Mouse (Mus musculus) right cerebral cortex, postnatal 10 days (tissue): ENCODE measurements around the gene Kdelc1.
A peak's percentile ranks its signal among the peaks of the same experiment; 100 is the strongest.

Experiments used
- DNase-seq, 2 experiments: peaks; one replicate each; pipeline ENCODE4 v3.0.0; 2021; ENCODE audit warnings: low spot score in 2 of 2

Kdelc1 gene

DNA sequence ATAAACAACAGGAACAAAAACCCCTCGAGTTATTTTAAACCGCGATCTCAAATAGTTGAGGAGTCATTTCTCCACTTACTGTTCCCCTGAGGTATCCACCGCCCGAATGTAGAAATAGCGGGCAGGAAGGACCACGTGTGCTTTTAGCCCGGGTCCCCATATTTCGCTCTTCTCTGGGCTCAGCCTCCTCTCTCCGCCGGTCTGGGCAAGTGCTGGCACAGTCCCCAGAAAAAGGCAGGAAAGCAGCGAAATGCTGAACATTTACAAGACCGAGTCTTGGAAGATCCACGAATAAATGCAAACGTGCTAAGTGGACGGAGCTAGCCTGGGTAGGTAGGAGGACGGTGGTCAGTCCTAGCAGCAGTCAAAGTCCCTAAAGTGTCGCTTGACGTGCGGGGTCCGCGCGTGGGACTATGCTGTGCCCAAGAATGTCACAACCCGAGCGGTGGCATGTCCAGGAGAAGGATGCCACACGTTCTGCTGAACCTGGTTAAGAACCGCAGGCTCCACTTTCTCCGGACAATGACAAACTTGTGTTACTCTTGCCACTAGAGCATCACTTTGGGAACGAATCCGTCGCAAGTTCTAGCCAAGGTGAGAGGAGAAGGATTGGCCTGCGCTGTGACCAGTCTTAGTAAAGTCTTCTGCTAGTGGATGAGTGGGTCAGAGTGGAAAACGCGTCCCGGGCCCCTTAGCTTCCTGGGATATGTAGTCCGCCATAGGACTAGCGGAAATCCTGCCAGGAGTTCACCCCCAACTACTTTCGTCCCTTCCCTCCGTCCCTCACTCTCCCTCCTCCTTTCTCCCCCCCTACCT is at the start of gene Kdelc1, which contains the start of gene Bivm:
TSS of gene Kdelc1 (minus strand) at position 570 of the 816 bp plus-strand sequence.
TSS of gene Bivm (plus strand) at position 719 of the 816 bp plus-strand sequence.
- DNase-seq, result peak; percentile 96 to 98

DNA sequence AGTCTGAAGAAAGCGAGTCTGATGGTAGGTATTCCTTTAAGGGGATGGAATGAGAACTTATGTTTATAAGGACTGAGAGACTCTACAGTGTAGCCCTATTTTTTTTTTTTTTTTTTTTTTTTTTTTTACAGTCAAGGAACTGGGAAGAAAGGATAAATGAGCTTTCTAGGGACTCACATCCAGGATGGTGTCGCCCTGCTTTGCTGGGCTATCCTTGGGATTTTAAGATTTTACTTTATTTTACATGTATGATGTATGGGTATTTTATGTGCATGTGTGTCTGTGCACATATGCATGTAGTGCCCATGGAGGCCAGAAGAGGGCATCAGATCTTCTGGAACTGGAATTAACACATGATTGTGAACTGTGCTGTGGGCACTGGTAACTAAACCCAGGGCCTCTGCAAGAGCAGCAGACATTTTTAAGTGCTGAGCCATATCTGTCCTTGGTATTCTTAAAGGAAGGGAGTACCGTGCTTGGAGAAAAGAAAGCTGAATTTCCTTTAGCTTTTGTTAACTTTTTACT is 49.3 kb upstream of the Kdelc1 start:
- DNase-seq, result no peak

DNA sequence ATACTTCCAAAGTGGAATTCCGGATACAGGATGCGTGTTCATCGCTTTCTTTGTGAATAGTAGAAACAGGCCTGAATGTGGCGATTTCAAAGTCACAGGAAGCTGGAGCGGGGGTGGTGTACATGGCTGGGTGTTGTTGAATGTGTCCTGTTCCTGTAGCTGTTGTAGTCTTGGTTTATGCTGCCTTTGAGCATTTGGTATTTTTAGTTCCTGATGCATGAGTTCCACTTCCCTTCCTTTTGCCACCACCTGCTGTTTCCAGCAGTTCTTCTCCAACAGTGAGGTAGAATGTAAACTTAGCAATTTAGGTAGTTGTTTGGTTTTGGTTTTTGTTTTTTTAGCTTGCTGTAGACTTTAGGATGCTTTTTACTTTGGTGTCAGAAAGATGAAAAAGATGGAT is 43.8 kb upstream of the Kdelc1 start:
- DNase-seq, result no peak

DNA sequence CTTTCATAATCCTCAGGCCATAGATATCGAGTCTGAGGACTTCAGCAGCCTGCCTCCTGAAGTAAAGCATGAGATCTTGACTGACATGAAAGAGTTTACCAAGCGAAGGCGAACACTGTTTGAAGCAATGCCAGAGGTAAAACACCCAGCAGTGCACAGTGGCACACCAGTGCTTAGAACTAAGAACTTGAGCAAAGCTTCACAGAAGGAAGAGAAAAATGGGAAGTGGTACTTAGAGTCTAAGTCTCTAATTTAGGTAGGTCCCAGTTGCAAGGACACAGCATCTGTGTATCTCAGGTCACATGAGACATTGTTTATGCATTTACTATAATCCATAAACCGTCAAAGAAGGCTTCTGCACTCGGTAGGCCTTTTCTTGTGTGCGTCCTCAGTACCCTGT is 43.2 kb upstream of the Kdelc1 start:
- no peak for DNase-seq

DNA sequence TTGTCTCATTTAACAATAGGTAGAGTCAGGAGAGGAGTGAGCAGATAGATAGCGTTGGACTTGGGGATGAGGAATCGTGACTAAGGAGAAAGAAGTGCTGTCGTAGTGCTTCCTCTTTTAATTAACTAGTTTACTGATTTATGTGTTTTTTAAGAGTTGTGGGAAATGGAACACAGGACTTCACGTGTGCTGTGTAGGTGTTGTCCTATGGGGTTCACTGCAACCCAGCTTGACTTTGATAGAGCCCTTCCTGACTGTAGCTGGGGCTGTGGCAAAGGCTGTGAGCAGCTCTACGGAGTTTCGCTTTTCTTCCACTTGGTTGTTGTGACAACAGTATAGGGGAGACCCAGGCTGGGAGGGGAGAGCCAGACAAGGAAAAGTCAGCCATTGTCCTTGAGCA is 39.7 kb upstream of the Kdelc1 start:
- DNase-seq, result no peak

DNA sequence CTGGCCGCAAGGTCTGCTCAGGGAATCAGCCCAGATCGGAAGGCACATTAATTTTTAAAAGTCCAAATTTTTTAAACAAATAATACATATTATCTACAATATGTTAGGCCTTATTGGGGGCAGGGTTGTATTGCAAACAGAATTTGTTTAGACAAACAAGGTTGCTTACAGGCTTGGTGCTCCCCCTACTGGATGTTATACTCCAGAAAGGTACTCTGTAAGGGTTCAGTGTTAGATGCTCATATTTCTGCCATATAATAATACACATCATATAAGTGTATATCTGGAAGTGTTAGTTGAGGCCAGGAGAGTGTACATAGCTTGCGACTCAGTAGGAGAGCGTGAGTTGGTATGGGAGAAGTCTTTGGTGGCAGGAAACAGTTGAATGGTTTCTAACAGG is 36.7 kb upstream of the Kdelc1 start:
- no peak for DNase-seq

DNA sequence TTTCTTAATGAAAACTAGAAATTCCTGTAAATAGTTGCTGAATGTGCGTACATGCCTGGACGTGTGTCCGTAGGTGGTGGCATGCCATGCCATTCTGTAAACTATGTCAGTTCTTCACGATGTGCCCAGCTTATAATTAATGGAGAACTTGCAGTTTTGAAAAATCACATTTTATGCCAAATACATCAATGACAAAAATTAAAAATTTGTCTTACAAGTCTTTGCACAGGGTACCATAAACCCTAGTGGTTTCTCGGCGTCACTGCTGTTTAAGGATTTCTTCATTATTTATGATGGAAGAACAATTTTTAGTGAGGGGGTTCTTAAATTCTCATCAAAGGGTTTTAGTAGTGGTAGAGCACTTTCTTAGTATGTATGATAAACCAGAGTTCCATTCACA is 30.1 kb upstream of the Kdelc1 start:
- DNase-seq, result no peak

DNA sequence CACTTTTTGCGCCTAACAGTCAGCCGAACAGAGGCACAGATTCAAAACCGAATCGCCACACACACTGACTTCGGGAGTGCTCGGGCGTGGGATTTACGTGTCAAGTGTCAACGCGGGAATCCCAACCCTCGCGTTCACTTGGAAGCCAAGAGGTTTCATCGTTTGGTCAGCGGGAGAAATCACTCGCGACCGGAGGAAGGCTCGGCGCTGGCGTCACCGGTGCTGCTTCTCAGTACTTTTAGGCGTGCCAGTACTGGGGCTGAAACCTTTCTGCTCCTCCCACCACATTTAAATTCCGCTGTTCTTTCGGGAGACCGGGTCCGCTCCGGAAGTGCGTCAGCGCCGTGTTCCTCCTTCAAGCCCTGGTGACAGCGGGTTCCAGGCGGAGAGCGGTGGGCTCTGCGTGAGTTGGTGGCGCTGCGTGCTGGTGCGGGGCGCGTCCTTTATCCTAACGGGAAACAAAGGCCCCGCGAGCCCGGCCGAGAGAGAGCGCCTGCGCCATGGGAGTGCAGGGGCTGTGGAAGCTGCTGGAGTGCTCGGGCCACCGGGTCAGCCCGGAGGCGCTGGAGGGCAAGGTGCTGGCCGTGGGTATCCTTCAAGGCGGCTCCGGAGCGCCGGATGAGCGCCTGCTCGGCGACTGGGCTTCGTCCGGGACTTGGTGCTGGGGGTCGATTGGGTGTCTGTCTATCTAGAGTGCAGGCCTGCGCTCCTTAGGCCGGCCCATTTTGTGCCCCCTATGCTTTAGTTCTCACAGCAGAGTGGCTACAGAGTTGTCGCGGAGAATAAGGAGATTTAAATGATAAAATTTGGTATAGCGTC is 29.2 kb upstream of the Kdelc1 start, which contains the start of gene Ercc5:
TSS of gene Ercc5 (plus strand) at position 182 of the 819 bp plus-strand sequence.
- DNase-seq, result peak; percentile 93 to 94

DNA sequence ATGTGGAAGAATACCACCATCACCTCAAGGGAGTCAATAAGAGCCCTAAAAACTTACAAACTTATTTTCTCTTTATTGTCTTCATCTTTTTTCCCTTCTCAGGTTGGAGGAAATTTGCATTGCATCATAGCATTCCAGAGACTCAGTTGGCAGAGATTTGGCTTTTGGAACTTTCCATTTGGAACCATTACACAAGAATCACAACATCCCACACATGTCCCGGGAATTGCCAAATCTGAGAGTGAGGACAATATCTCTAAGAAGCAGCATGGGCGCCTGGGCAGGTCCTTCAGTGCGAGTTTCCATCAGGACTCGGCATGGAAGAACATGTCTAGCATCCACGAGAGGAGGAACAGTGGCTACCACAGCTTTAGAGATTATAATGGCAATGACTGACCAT is 24.1 kb upstream of the Kdelc1 start:
- no peak for DNase-seq

DNA sequence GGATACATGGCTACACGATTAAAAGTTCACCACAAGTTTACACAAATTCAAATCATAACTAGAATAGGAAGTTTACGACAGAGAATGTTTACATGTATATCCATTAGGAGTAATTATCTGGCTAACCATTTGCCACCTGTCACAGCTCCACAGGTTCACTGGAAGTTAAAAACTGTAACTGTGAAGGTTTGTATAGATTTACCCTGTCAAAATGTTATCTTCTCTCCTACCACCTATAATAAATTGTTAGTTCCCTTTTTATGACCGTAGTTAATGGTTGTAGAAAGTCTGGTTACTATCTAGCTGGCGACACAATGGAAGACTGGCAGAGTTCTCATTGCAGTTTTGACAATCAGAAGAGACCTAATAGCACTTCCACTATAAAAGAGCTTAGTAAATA is 21.6 kb upstream of the Kdelc1 start:
- no peak for DNase-seq

DNA sequence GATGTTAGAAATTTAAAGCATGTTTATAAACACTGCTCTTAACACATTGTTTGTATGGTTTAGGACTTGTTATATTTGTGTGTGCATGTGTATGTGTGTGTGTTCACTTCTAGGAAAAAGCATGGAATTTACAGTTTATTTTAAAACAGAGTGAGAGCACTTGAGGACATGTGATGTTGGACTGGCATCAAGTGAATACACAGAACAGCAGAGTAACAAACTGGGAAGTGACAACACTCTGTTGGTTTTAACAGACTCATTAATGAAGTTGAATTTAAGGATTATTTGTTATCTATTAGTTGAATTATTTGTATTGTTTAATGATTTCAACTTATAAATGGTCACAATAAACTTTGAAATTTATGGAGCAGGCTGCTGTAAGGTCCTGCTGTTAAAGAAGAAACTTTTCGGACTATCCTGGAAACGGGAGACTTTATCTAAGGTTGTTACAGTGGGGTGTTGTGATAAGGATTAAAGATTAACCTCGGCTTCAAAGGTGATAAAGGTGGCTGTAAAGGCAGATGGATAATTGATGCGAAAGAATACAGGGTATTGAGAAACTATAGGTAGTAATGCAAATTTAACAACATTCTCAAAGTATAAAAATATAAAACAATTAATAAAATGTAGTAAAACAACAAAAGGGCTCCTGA is 11.4 kb upstream of the Kdelc1 start:
- no peak for DNase-seq

DNA sequence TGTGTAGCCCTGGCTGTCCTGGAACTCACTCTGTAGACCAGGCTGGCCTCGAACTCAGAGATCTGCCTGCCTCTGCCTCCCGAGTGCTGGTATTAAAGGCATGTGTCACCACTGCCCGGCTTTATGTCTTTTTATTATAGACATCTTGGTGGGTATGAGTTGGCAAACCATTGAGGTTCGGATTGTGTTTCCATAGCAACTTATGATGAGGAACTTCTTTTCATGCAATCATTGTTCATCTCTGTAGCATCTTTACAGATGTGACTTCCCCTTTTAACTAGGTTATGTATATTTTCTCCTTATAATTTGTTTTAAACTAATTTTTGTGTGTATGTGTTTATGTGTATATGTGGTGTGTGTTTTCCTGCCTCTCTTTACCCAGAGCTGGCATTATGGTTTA is 7.0 kb upstream of the Kdelc1 start:
- no peak for DNase-seq

DNA sequence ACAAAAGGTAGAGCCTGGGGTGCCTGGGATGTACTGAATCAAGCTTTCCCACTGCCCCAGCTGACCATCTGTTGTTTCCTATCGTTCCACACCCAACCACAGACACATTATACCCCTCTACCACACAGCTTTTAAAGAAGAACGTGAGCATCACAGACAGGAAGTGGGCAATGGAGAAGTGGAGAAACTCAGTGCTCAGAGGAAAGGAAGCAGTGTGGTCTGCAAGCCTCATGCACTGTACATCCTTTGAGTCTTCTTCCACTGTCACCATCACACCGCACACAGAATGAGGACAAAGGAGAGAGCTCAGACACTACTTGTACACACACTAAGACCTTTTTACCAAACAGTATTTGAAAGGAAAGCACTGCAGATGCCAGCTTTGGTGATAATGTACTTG is 3.6 kb upstream of the Kdelc1 start:
- no peak for DNase-seq

DNA sequence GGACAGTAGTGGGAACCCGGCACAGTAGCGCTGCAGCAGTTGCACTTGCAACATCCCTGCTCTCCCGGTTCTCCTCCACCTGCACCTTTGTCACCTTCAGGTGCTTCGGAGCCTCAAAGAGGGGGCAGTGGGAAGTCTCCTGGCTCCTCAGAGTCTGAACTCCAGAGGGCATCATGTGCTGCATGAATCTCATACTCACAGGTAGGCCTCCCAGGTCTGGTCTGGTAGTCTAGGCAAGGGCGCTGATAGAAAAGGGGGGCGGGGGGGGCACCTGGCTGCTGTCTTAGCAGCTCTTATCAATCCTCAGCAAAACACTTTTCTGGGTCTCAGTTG is 1.4 kb upstream of the Kdelc1 start:
- no peak for DNase-seq

DNA sequence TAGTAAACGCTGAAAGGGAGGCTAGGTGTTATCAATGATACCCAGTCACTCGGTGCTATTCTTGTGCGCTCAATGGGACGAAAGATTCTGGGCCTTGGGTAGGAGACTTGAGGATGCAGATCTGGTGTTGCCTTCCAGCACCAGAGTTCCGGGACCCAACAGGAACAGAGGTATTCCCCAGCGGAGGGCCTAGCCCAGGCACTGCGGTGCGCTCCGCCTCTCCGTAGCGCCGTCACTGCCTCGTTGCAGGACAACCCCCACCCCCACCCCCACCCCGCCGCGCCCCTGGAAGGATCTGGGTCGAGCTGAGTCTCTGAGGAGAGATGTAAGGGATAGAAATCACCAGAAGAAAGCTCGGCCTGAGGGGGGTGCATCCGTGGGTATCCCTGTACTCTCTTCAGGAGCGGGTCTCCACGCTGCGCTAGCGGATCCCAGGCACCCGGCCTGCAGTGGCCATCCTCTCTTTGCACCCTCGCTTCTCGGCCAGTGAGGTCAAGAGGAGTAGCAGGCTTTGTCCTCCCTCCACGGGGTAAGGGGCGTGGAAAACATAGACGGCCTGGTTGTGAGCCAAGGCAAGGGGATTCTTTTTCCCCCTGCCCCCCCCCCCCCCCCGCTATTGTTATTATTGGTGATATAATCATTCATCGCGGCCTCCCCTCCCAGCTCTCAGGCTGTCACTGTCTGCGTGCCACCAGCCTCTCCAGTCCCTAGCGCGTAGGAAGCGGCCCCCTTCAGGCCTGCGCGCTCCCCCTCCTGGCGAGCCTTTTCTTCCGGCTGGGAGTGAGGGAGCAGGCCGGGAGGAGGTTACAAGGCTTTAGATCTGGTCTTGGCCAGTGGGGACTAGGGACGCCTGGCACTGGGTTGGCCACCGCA is 829 bp upstream of the Kdelc1 start:
- peak; percentile 88 to 90 for DNase-seq

DNA sequence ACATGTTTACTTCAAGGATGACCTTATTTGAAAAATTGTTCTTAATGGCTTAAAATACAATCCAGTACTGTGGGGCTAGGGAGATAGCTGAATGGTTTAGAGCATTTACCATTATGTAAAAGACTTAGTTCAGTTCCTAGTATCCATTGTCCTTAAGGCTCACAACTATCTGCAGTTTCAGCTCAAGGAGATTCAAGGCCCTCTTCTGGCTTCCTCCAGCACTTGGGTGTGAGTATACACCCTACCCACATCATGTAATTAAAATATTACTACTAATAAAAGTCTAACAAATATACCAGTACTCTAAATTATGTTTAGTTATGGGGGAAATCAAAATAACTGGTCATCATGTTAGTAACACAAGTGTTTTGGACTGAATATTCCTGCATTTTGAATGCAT is 1.0 kb downstream of the Kdelc1 start:
- no peak for DNase-seq

DNA sequence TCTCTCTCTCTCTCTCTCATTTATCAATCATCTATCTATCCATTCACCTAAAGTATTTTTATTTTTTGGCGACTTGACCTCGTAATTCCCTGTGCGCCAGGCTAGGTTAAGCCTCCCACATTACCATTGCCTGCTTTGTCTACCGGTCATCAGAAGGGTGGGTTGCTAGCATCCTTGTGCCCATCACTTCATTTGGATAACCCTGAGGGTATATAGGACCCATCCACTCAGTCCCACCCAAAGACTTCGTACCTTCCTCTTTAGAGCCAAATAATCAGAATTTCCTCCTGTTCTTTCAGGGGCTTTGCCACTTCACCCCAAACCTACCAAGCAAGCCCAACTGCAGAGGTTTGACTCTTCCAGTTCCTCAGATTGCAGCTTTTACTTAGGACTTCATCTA is 15.7 kb downstream of the Kdelc1 start:
- DNase-seq, result no peak

DNA sequence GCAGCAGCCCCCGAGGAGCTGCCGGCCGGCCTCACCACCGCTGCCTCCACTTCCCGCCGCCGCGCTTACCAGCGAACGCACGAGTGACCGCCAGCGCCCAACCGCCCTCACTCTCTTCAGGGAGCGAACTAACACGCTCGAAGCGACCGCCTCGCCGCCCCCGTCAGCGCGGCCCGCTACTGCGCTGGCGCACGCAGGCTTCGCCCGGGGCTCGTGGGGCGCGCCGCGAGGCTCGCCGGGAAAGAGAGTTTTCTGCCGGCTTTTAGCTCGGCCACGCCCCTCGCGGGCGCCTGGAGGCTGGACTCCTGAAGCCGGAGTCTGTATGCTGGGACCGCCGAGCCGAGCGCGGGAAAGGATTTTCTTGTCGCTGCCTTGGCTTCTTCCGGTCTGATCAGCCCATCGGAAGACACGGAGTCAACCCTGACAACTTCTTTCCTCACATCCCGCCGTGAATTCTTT is 16.3 kb downstream of the Kdelc1 start, which contains the start of gene Tex30:
TSS of gene Tex30 (minus strand) at position 183 of the 459 bp plus-strand sequence.
- peak; percentile 96 for DNase-seq

DNA sequence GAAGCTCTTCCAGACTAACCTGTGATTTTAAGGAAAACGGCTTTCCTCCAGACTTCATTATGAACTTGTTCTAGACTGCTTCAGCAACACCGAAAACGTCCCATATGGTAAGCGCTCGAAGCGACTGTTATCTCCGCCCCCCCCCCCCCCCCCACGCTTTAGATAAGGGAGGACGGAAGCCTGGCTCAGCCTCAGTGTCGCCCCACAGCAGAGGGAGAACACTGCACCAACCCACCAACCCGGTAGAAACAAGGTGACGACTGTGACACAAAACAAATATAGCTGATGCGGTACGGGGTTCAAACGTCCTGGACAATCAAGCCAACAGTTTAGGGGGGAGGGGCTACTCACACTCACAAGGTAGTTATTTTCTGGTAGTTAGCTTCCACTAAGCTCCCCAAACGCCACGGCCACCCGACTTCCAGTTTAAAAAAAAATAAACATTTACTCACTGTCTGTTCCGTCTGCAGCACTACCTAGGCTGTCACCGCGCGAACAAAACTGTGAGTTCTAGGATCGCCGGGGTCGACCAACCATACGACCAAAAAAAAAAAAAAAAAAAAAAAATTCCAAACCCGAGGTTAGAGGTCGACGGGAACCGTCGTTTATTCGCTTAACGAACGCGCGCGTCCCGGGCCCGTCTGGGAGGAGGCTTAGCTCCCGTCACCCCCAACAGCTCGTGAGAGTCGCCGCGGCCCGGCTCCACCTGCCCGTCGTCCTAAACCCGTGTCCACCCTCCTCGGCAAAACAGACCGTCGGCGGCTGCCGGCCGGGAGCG is 17.0 kb downstream of the Kdelc1 start:
- peak; percentile 41 to 43 for DNase-seq

DNA sequence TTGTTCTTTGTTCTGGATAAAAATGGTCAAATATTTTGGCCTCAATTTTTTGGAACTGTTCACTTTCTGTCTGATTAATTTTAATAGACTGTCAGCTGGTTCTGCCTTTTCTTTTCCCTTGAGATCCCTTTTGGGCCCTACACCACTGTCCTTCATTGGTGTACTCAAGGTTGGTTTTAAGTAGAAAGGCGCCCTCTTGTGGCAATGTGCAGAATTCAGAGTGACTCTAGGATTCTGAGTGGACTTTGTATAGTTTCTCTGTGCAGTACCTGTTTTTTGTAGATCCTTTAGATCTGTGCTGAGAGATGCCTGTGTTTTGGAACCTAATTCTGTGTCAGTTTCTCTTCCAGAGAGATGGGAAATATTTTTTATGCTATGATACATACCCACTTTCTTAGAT is 54.0 kb downstream of the Kdelc1 start:
- DNase-seq, result peak; percentile 36 to 66
